Mouse (Mus musculus) bone marrow macrophage, adult 2 months (primary cell): ENCODE results near the gene Nek7.

Experiments used
- CTCF ChIP-seq: IDR thresholded peaks from 2 replicates; pipeline ENCODE4 v1.5.1; 2012; ENCODE audit warnings: low read depth, mild to moderate bottlenecking, low read length, moderate library complexity
- POLR2A ChIP-seq: IDR thresholded peaks from 2 replicates; pipeline ENCODE4 v1.6.1; 2012; ENCODE audit warnings: mild to moderate bottlenecking, low read depth, low read length, borderline replicate concordance

DNA sequence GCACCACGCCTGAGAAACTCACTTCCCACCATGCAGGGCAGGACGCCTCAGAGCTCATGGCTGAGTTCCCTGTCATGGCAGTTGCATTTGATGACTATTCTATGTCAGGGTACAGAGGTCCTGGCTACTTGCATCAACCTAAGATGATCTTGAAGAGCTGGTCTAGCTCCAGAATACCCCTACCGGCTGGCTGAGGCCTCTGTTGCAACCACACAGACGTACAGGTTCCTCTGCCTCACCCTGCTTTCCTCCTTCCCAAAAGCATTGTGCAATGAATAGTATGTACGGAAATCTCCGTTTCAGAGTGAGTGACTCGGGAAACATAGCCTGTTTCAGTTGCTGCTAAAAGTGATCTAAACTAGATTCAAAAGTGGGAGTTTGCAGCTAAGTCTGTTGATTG, 37.7 kb downstream of the Nek7 start:
- TF ChIP-seq CTCF (no peak), POLR2A (no peak)
